Mouse (Mus musculus): ENCODE data around the gene Trim66.

Gene Trim66

DNA sequence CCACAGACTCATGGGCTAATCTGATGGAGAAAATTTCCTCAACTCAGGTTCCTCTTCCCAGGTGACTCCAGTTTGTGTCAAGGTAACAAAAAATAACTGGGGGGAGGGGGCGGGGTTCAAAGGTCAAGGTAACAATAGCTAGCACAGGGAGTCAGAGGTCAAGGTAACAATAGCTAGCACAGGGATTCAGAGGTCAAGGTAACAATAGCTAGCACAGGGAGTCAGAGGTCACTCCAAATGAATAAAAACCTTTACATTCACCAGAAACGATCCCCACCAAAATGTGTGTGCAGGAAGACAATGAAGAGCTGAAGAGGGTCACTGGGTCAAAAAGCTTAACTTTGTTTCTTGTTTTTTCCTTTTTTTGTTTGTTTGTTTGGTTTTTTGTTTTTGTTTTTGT, 59.9 kb downstream of the Trim66 start:
- DNase-seq (ENCODE audit: low spot score): no peak

- DNase-seq (ENCODE audit: low spot score): peak; percentile 24
Measured at GRCm38 (mm10) chr7:109445012-109445411, 62.9 kb downstream of the Trim66 start.

- DNase-seq (ENCODE audit: low spot score): no peak
Measured at GRCm38 (mm10) chr7:109442739-109443138, 65.2 kb downstream of the Trim66 start.

- DNase-seq (ENCODE audit: low spot score): no peak
Measured at GRCm38 (mm10) chr7:109440697-109441269, 67.2 kb downstream of the Trim66 start.

DNA sequence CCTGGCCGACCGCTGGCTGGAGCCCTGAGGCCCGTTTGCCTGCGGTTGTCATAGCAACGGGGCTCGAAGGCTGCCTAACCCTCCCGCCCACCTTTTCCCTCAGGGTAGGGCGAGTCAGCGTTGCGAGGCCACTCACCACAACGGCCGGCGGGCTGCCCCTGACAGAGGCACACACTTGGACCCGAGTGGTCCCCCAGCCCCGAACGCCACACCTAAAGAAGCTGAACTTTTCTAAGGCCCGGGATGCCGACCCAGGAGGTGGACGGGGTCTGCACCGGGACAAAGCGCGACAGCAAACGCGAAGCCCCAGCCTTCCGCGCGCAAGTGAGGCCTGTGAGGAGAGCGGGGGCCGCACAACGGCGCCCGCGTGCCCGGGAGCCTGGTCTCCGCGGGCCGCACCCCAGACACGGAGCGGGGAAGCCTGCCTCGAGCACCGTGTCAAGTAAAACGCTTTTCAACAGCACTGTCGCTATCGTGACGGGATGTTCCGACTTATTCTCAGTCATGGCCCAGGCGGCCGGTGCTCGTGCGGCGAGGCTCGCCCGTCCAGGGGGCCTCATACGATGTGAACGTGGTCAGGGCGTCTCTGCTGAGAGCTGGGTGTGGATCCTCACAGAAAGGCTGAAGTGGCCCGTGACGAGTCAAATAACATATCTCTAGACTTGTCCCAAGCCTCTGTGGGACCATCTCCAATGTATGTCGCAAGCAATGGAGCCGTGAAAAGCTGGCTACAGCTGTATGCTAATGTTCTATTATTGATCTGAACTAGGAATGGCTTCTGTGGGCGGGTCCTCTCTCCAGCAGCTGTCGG, 68.9 kb downstream of the Trim66 start, which contains the start of gene Stk33:
Gene Stk33, minus strand, starts transcription at position 301 of the 811 bp plus-strand sequence.
- DNase-seq (ENCODE audit: low spot score): peak; percentile 60

DNA sequence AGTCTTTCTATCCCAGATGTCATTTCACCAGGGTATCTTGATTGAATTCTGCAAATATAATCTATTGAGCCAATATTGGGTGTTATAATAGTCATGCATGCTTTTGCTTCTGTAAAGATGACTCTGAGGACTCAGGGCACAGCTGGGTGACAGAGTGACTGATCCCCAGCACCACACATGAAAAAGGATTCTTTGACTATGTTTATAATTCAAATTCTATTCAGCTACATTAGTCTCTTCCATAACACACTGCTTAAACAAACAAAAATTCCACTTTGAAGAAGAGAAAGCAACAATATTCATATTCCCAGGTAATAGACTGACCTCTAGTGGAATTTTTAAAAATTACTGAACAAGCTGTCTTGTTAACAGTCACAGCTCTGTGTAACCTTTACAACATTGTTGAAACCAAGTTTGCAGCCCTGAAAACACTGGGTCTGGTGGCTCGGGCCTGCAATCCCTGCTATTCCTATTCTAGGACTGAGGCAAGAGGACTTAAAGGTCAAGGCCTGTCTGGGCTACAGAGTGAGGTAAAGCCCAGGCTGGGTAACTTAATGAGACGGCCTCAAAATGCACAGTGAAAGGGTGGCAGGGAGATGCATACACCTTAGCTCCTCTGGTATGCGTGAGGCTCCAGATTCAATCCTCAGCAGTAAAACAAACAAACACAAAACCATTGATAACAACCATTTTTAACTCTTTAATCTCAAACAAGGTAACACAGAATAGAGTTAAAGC, 83.3 kb downstream of the Trim66 start:
- DNase-seq (ENCODE audit: low spot score): no peak

GRCm38 (mm10) chr7:109422803-109423202, 85.1 kb downstream of the Trim66 start:
- DNase-seq (ENCODE audit: low spot score): no peak

DNA sequence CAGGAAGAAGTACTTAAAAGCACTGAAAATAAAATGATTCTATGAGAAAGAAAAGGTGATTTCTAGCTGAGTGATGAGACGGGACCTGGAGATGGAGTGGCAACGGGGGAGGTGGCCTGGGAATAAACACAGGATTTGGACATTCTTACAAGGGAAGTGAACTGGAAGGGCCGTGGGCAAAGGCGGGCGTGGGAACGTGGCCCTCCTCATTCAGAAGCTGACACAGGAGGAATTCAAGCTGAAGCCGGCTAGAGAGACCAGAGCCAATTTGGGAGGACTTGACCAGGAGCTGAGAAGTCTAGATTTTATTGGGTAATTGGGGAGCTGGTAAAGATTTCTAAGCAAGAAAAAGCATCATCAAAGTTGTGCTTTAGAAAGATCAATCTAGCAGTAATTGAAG, 102.4 kb downstream of the Trim66 start:
- DNase-seq (ENCODE audit: low spot score): no peak

DNA sequence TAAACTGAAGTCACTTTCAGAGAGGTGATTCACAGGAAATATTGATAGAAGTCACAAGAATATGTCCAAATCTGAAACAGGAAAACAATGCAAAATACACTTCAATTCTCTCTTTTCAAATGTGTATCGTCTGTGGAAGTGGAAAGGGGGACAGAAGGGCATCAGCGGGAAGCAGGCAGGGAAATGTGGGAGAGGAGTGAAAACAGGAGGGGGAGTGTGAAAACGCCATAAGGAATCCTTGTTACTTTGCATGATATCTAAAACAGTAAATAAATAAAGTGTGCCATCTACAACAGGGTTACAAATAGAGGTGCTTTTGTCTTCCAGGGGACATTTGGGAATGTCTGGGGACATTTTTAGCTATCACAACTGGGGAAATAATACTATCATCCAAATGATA, 108.6 kb downstream of the Trim66 start:
- no peak for DNase-seq (ENCODE audit: low spot score)
